Mouse (Mus musculus) erythroblast, embryonic 14.5 days (primary cell): ENCODE data around the gene Macrod2. TPM values are rescaled to one million over a fixed set of nuclear protein-coding genes. Genes with fewer than 3 reads are reported as not detected.

Source experiments
- H3K27me3 ChIP-seq: 2 replicates; pipeline ENCODE4 v1.6.1; 2012; ENCODE audit warnings: inconsistent platforms; ENCODE audit not compliant: control insufficient read depth
- H3K36me3 ChIP-seq: 2 replicates; pipeline ENCODE4 v1.6.1; 2012; ENCODE audit warnings: mild to moderate bottlenecking, inconsistent platforms; ENCODE audit not compliant: control insufficient read depth
- H3K4me1 ChIP-seq: 2 replicates; pipeline ENCODE4 v1.6.1; 2012; ENCODE audit warnings: inconsistent platforms; ENCODE audit not compliant: control insufficient read depth
- H3K4me3 ChIP-seq: replicated peaks from 2 replicates; pipeline ENCODE3; 2012; ENCODE audit warnings: moderate library complexity, mild to moderate bottlenecking, inconsistent platforms
- H3K9me3 ChIP-seq: 2 replicates; pipeline ENCODE4 v1.6.1; 2012; ENCODE audit warnings: low read length, inconsistent platforms, mixed read lengths; ENCODE audit not compliant: control insufficient read depth
- GATA1 ChIP-seq: IDR thresholded peaks from 2 replicates; pipeline ENCODE4 v1.6.1; 2012; ENCODE audit warnings: low read length, inconsistent platforms, mixed read lengths
- TAL1 ChIP-seq: IDR thresholded peaks from 3 replicates; pipeline ENCODE4 v1.6.1; 2012; ENCODE audit warnings: low read length, inconsistent platforms, mixed read lengths
- polyA plus RNA-seq: library from polyadenylated mRNA; stranded (reverse); fragments of >175 nt; gene quantifications from 2 replicates; pipeline ENCODE4 v1.2.3, GENCODE M21; 2012

Gene Macrod2
- polyA plus RNA-seq, 1 experiment = 0.81 TPM

DNA sequence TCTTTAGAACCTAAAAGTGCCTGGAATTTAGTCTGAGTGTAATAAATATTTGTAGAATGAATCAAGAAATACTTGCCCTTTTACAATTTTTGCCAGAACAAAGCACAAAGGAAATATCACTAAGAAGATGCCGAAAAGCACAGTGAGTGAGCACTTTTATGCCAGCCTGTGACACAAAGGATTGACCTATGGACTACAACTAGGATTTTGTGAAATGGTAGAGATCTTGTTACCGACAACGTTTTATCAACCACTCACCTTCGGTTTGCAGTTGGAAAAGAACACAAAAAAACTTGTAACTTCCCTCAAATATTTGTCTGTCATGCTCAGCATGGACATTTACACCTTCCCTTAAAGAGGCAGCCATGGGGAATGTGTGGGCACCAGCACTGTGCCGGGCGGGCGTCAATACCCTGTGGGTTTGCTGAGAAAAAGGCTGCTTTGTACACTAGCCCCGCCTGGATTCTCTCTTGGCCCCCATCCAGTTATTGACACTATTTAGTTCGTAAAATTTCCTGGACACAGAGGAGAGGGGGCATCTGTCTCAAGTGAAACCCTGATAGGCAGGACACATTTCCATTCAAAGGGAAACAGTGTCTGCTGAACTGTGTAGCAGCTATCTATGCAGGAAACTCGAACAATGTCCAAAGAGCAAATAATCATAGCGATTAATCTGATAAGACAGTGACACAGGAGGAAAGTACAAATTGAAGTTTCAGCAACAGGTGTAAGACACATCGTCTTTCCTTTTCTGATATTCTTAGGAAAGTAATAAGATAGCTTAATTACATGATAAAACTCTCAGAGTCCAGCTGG, 368.2 kb downstream of the Macrod2 start:
- Histone ChIP-seq H3K4me1 (no peaks in the 10 kb centered on the region), H3K4me3 (no peak overlapping the region)
- TF ChIP-seq TAL1 (no peak), GATA1 (no peak)

GRCm38 (mm10) chr2:140769473-140769872, 374.4 kb downstream of the Macrod2 start:
- Histone ChIP-seq H3K27me3 (no peaks in the 10 kb centered on the region), H3K4me1 (no peaks in the 10 kb centered on the region), H3K36me3 (no peaks in the 10 kb centered on the region), H3K4me3 (no peak overlapping the region), H3K9me3 (no peaks in the 10 kb centered on the region)
- TF ChIP-seq TAL1 = no peak
- no peak for TF ChIP-seq GATA1

More for the DNA sequence above, 368.2 kb downstream of the Macrod2 start:
- H3K9me3 ChIP-seq = no peaks in the 10 kb centered on the region
- no peaks in the 10 kb centered on the region for H3K27me3 ChIP-seq
- H3K36me3 ChIP-seq = no peaks in the 10 kb centered on the region

DNA sequence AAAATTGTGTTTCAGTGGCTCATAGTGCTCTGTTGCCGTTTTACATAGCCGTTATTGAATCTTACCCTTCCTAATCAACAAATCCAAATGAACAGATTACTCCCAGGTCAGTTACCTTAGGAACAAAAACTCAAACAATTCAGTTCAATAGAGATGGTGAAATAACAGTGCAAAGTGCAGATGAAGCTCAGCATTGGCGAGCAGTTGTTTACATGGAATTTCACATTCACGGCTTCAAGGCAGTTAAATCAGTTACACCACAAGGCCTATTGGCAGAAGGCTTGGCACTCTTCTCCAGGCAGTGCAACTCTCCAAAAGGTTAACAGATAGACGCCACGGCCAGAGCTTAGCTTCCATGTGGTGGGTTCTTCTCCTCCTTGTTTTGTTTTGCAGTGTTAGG, 377.7 kb downstream of the Macrod2 start:
- H3K9me3 ChIP-seq = no peaks in the 10 kb centered on the region
- H3K4me1 ChIP-seq = no peaks in the 10 kb centered on the region
- H3K36me3 ChIP-seq = no peaks in the 10 kb centered on the region
- H3K4me3 ChIP-seq = no peak overlapping the region
- H3K27me3 ChIP-seq = no peaks in the 10 kb centered on the region
- TF ChIP-seq GATA1 (no peak), TAL1 (no peak)

- Histone ChIP-seq H3K4me1 (no peaks in the 10 kb centered on the region), H3K9me3 (no peaks in the 10 kb centered on the region), H3K36me3 (no peaks in the 10 kb centered on the region), H3K27me3 (no peaks in the 10 kb centered on the region), H3K4me3 (no peak overlapping the region)
- TF ChIP-seq GATA1 (no peak), TAL1 (no peak)
These were observed 378.3 kb downstream of the Macrod2 start for GRCm38 (mm10) chr2:140773456-140773855.

- TF ChIP-seq TAL1 = no peak
- TF ChIP-seq GATA1 = no peak
- Histone ChIP-seq H3K27me3 (no peaks in the 10 kb centered on the region), H3K9me3 (no peaks in the 10 kb centered on the region), H3K4me1 (no peaks in the 10 kb centered on the region), H3K36me3 (no peaks in the 10 kb centered on the region), H3K4me3 (no peak overlapping the region)
These were observed 379.8 kb downstream of the Macrod2 start for GRCm38 (mm10) chr2:140774808-140775370.

- Histone ChIP-seq H3K4me1 (no peaks in the 10 kb centered on the region), H3K36me3 (no peaks in the 10 kb centered on the region), H3K27me3 (no peaks in the 10 kb centered on the region), H3K9me3 (no peaks in the 10 kb centered on the region), H3K4me3 (no peak overlapping the region)
- TF ChIP-seq GATA1 (no peak), TAL1 (no peak)
These were observed 380.5 kb downstream of the Macrod2 start for GRCm38 (mm10) chr2:140775448-140776101.

DNA sequence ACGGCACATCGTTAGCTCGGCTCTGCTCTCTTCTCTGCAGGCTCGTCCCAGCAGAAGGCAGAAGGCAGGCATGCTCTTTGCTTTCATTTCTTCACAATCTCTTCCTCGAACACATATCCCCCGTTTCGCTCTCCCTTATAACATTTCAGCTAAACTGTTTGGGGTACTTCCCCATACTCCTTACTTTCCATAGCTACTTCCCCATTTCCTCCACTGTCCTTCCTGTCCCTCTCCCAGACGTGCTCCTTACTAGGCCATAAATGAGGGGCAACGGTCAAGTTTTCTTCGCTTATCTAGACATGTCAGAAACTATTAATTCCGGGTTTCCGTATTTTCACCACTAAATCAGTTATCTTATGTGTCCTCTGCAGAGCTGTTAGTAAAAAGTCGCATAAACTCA, 383.1 kb downstream of the Macrod2 start:
- Histone ChIP-seq H3K27me3 (no peaks in the 10 kb centered on the region), H3K4me3 (no peak overlapping the region), H3K36me3 (no peaks in the 10 kb centered on the region), H3K4me1 (no peaks in the 10 kb centered on the region), H3K9me3 (no peaks in the 10 kb centered on the region)
- no peak for TF ChIP-seq GATA1
- TF ChIP-seq TAL1 = no peak

DNA sequence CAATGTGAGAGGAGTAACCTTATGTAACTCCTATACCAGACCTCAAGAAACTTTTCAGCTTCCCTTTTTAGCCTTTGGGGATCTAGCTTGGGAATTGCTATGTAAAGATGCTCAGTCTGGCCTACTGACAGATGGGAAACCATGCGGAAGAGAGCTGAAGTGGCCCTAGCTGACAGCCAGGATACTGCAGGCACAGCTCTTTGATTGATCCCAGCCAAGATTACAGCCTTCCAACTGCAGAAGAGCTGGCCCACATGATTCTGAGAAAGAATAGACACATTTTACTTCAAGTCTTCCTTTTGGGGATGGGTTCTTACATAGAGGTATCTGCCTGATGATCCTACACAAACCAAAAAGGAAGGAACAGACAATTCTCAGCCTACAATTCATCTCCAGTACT, 387.9 kb downstream of the Macrod2 start:
- no peaks in the 10 kb centered on the region for H3K4me1 ChIP-seq
- H3K36me3 ChIP-seq = no peaks in the 10 kb centered on the region
- H3K4me3 ChIP-seq = no peak overlapping the region
- TF ChIP-seq TAL1 (no peak), GATA1 (no peak)
- H3K27me3 ChIP-seq = no peaks in the 10 kb centered on the region
- no peaks in the 10 kb centered on the region for H3K9me3 ChIP-seq

DNA sequence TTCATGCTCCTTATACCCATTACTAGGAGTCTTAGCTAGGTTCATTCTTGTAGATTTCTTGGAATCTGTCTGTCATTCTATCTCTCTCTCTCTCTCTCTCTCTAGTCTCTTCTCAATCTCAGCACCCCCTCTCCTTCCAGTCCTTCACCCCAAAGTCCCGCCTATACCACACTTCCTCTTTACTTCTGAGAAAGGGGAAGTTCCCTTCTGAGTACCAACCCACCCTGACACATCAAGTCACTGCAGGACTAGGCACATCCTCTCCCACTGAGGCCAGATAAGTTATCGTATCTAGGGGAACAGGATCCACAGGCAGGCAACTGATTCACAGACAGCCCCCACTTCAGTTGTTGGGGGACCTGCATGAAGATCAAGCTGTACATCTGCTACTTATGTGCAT, 389.5 kb downstream of the Macrod2 start:
- TF ChIP-seq TAL1 = no peak
- no peak for TF ChIP-seq GATA1
- H3K4me1 ChIP-seq = no peaks in the 10 kb centered on the region
- H3K27me3 ChIP-seq = no peaks in the 10 kb centered on the region
- H3K9me3 ChIP-seq = no peaks in the 10 kb centered on the region
- no peak overlapping the region for H3K4me3 ChIP-seq
- no peaks in the 10 kb centered on the region for H3K36me3 ChIP-seq
